Mouse (Mus musculus) small intestine, adult 2 months (tissue): ENCODE measurements at regions not wholly inside any gene's neighbourhood (a gene's known extent, or its start where the extent isn't known, plus 50 kb on each side); places are given as distances from the start of the nearest gene placed in this dataset.

Source experiments
- CTCF ChIP-seq: fragments of 200-500 bp; IDR thresholded peaks from 2 replicates; pipeline ENCODE4 v1.5.1; 2012; ENCODE audit warnings: low read depth, mild to moderate bottlenecking, control low read depth, inconsistent platforms, low read length, moderate library complexity, mixed read lengths; ENCODE audit not compliant: insufficient replicate concordance, insufficient read length; ENCODE audit errors: extremely low read depth
- POLR2A ChIP-seq: fragments of 200-500 bp; IDR thresholded peaks from 2 replicates; pipeline ENCODE4 v1.6.1; 2012; ENCODE audit warnings: low read depth, mild to moderate bottlenecking, control low read depth, inconsistent platforms, low read length, moderate library complexity

GRCm38 (mm10) chr1:184534511-184534910 lies 197.9 kb downstream of the Hlx start:
- TF ChIP-seq CTCF (no peak), POLR2A (no peak)
